Mouse (Mus musculus): ENCODE measurements at regions not wholly inside any gene's neighbourhood (a gene's known extent, or its start where the extent isn't known, plus 50 kb on each side); places are given as distances from the start of the nearest gene placed in this dataset.

DNA sequence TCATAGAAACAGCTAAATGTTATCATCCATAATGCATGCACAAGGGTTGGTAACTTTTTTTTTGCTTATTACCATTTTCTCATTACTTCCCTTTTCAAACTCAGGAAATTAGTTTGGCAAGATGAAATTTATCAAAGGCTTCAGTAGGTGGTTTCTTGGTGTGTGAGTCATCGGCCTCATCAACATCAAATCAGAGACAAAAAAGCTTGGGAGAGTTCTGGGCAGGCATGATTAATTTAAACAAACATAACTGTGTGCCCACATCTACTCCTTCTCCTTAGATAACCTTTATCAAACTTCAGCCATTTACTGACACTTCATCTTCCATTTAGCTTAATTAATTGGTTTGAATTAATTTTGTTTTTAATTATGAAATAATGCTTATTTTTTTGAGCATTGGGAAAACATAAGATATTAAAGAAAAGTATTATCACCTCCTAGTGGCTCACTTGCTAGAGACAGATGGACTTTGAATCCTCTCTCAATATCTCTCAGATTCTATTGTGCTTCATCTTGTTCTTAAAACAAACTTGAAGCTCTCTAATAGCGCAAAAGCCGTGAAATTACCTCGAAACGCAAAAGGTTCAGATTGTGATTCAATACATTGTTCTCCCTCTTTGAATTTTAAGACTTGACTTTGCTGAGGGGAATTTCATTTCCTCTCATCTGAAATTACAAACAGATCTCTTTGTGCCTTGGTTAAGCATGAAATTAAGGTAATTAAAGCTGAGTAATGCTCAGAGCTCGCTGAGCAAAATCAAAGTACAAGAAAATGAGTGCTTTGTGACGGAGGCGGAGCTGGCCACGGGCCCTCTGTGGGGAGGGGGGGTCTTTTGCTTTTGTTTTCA, 158.7 kb upstream of the Bet1 start:
- TF ChIP-seq CTCF (IDR thresholded peaks at IDR 0.05; ENCODE audit: low read depth) (no peak), EP300 (IDR thresholded peaks at IDR 0.05; ENCODE audit: low read depth) (no peak)
